Mouse (Mus musculus): ENCODE data around the gene Endog. TPM values are rescaled to one million over a fixed set of nuclear protein-coding genes. Genes with fewer than 3 reads are reported as not detected.

Endog gene
- polyA plus RNA-seq, 1 experiment from 2014 or later: 16.9 TPM

- Histone ChIP-seq H3K27me3 (ENCODE audit: control insufficient read depth, insufficient read depth, low read length) (no peaks in the 10 kb centered on the region), H3K4me2 (ENCODE audit: low read depth, low read length) (no peak overlapping the region), H3K27ac (replicated peaks; ENCODE audit: low read depth, low read length) (no peak overlapping the region), H3K9ac (replicated peaks; ENCODE audit: low read length) (no peak overlapping the region), H3K4me1 (ENCODE audit: control insufficient read depth, insufficient read depth, low read length) (no peaks in the 10 kb centered on the region), H3K4me3 (ENCODE audit: low read depth, low read length) (no peak overlapping the region), H3K9me3 (replicated peaks; ENCODE audit: control insufficient read depth, low read length) (no peaks in the 10 kb centered on the region), H3K36me3 (replicated peaks; ENCODE audit: control insufficient read depth, insufficient read depth, low read depth, low read length) (no peaks in the 10 kb centered on the region)
- no peak for DNase-seq (ENCODE audit: low spot score)
- ATAC-seq (replicated peaks; ENCODE audit: insufficient number of reproducible peaks, low FRiP score, low TSS enrichment, low read depth): no peak
- WGBS: 93% methylated on average over 5 of the region's 5 CpGs
Measured at GRCm38 (mm10) chr2:30216293-30216692, 45.0 kb downstream of the Endog start.

Other genes starting within 250 kb of the Endog start
- gene Gle1, start 236.1 kb upstream of the Endog start, polyA plus RNA-seq (2014; fragmentation: Nextera tagmentation; extraction: Ambion mirVana): 56.8 and 57.7 TPM in 2 replicates
- 104 and 108 TPM in 2 replicates for gene Sptan1, start 205.9 kb upstream of the Endog start, polyA plus RNA-seq (2014; fragmentation: Nextera tagmentation; extraction: Ambion mirVana)
- gene Wdr34, start 122.6 kb upstream of the Endog start, polyA plus RNA-seq (2014; fragmentation: Nextera tagmentation; extraction: Ambion mirVana): 29.7 and 29.8 TPM in 2 replicates
- 705 and 768 TPM in 2 replicates for gene Set, start 114.1 kb upstream of the Endog start, polyA plus RNA-seq (2014; fragmentation: Nextera tagmentation; extraction: Ambion mirVana)
- gene Pkn3, start 93.8 kb upstream of the Endog start, polyA plus RNA-seq (2014; fragmentation: Nextera tagmentation; extraction: Ambion mirVana): 7.8 and 8.8 TPM in 2 replicates
- 30.9 and 31.6 TPM in 2 replicates for gene Zdhhc12, start 77.8 kb upstream of the Endog start, polyA plus RNA-seq (2014; fragmentation: Nextera tagmentation; extraction: Ambion mirVana)
- gene Zer1, start 46.9 kb upstream of the Endog start, polyA plus RNA-seq (2014; fragmentation: Nextera tagmentation; extraction: Ambion mirVana): 5.2 and 5.3 TPM in 2 replicates
- gene Tbc1d13, start 37.7 kb upstream of the Endog start, polyA plus RNA-seq (2014; fragmentation: Nextera tagmentation; extraction: Ambion mirVana): 11.0 and 14.1 TPM in 2 replicates
- gene Spout1, start 7.0 kb downstream of the Endog start, polyA plus RNA-seq (2014; fragmentation: Nextera tagmentation; extraction: Ambion mirVana): 75.4 and 82.5 TPM in 2 replicates
- 6.7 and 8.1 TPM in 2 replicates for gene Kyat1, start 34.4 kb downstream of the Endog start, polyA plus RNA-seq (2014; fragmentation: Nextera tagmentation; extraction: Ambion mirVana)
- 50.3 and 50.5 TPM in 2 replicates for gene Lrrc8a, start 66.2 kb downstream of the Endog start, polyA plus RNA-seq (2014; fragmentation: Nextera tagmentation; extraction: Ambion mirVana)
- gene Gm28035, start 69.1 kb downstream of the Endog start, polyA plus RNA-seq (2014; fragmentation: Nextera tagmentation; extraction: Ambion mirVana): 0.13 TPM in 1 of 2 replicates, not detected in the other
- gene Phyhd1, start 94.7 kb downstream of the Endog start, polyA plus RNA-seq (2014; fragmentation: Nextera tagmentation; extraction: Ambion mirVana): 2.3 and 4.5 TPM in 2 replicates
- gene Gm28038, start 109.5 kb downstream of the Endog start, polyA plus RNA-seq (2014; fragmentation: Nextera tagmentation; extraction: Ambion mirVana): not detected in 2 replicates
- gene Dolk, start 114.8 kb downstream of the Endog start, polyA plus RNA-seq (2014; fragmentation: Nextera tagmentation; extraction: Ambion mirVana): 21.5 and 26.5 TPM in 2 replicates
- 54.0 and 58.9 TPM in 2 replicates for gene Nup188, start 114.9 kb downstream of the Endog start, polyA plus RNA-seq (2014; fragmentation: Nextera tagmentation; extraction: Ambion mirVana)
- gene Sh3glb2, start 187.8 kb downstream of the Endog start, polyA plus RNA-seq (2014; fragmentation: Nextera tagmentation; extraction: Ambion mirVana): 41.6 and 50.0 TPM in 2 replicates
- gene Miga2, start 192.7 kb downstream of the Endog start, polyA plus RNA-seq (2014; fragmentation: Nextera tagmentation; extraction: Ambion mirVana): 15.6 and 18.0 TPM in 2 replicates
- 29.1 and 33.4 TPM in 2 replicates for gene Dolpp1, start 220.8 kb downstream of the Endog start, polyA plus RNA-seq (2014; fragmentation: Nextera tagmentation; extraction: Ambion mirVana)
- gene Crat, start 244.3 kb downstream of the Endog start, polyA plus RNA-seq (2014; fragmentation: Nextera tagmentation; extraction: Ambion mirVana): 24.0 and 29.6 TPM in 2 replicates
- gene Ptpa, start 244.5 kb downstream of the Endog start, polyA plus RNA-seq (2014; fragmentation: Nextera tagmentation; extraction: Ambion mirVana): 53.7 and 62.4 TPM in 2 replicates

All from embryonic facial prominence, embryonic 11.5 days (tissue).